Mouse (Mus musculus): Measurements from ENCODE around the gene Gm36028. TPM values are rescaled to one million over a fixed set of nuclear protein-coding genes. Genes with fewer than 3 reads are reported as not detected.
A peak's percentile ranks its signal among the peaks of the same experiment; 100 is the strongest.

The Gm36028 gene
- polyA plus RNA-seq, 1 experiment from 2014 or later: 1.0 TPM

DNA sequence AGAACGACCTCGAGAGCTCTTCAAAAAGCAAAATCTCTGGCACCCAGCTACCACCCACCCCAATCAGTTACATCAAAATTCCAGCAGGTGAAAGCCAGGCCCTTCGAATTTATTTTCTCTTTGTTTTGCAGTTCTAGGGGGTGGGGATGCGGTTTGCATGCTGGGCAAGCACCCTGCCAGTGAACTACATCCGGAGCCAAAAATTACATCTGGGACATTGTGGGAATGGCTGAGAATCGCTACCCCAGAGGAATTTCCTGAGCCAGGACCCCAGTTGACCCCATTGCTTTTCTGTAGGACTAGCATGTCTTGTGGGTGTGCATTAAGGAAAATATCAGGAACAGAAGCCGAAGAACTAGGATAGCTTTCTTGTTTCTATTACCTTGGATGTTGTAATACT lies 29.9 kb downstream of the Gm36028 start:
- no peak overlapping the region for H3K4me3 ChIP-seq (ENCODE audit: low read depth, low read length)
- no peak overlapping the region for H3K27ac ChIP-seq (ENCODE audit: low read depth, low read length)
- no peak overlapping the region for H3K9ac ChIP-seq (ENCODE audit: low read depth, low read length)
- WGBS (ENCODE audit: insufficient replicate concordance): 74% methylated on average over 7 of the region's 7 CpGs
- H3K36me3 ChIP-seq (ENCODE audit: control insufficient read depth, insufficient read depth, low read length): peaks cover 72% of the 10 kb centered on the region
- no peaks in the 10 kb centered on the region for H3K4me1 ChIP-seq (ENCODE audit: control insufficient read depth, insufficient read depth, low read length)
- no peak for ATAC-seq (replicated peaks; ENCODE audit: insufficient number of reproducible peaks, low FRiP score, low TSS enrichment)
- no peaks in the 10 kb centered on the region for H3K9me3 ChIP-seq (replicated peaks; ENCODE audit: control insufficient read depth, low read length)
- no peaks in the 10 kb centered on the region for H3K27me3 ChIP-seq (ENCODE audit: control insufficient read depth, insufficient read depth, low read length)
- no peak overlapping the region for H3K4me2 ChIP-seq

DNA sequence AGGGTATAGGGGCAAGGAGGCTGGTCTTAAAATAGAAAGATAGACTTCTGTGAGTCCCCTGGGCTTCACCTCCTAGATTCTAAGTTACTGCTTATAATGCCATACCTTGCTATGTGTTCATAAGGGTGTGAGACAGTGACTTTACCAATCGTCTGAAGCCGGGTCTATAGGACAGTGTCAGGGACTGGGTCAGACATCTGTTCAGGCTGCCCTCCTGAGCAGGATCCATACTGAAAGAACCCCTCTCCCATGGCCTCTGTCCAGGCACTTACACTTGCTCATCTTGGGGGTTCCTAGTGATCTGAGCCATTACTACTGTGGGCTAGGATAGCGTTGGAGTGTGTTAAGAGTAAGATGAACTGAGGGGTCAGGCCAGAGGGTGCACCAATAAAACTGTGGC lies 34.7 kb downstream of the Gm36028 start:
- Histone ChIP-seq H3K9me3 (replicated peaks; ENCODE audit: control insufficient read depth, low read length) (no peaks in the 10 kb centered on the region), H3K4me3 (ENCODE audit: low read depth, low read length) (no peak overlapping the region), H3K27ac (ENCODE audit: low read depth, low read length) (no peak overlapping the region), H3K4me1 (ENCODE audit: control insufficient read depth, insufficient read depth, low read length) (no peaks in the 10 kb centered on the region), H3K27me3 (ENCODE audit: control insufficient read depth, insufficient read depth, low read length) (no peaks in the 10 kb centered on the region), H3K9ac (ENCODE audit: low read depth, low read length) (no peak overlapping the region), H3K36me3 (ENCODE audit: control insufficient read depth, insufficient read depth, low read length) (peaks cover 69% of the 10 kb centered on the region), H3K4me2 (no peak overlapping the region)
- no peak; the same call in 1 of the 2 replicates for ATAC-seq (replicated peaks; ENCODE audit: insufficient number of reproducible peaks, low FRiP score, low TSS enrichment)
- 82% methylated on average over 3 of the region's 3 CpGs for WGBS (ENCODE audit: insufficient replicate concordance)

DNA sequence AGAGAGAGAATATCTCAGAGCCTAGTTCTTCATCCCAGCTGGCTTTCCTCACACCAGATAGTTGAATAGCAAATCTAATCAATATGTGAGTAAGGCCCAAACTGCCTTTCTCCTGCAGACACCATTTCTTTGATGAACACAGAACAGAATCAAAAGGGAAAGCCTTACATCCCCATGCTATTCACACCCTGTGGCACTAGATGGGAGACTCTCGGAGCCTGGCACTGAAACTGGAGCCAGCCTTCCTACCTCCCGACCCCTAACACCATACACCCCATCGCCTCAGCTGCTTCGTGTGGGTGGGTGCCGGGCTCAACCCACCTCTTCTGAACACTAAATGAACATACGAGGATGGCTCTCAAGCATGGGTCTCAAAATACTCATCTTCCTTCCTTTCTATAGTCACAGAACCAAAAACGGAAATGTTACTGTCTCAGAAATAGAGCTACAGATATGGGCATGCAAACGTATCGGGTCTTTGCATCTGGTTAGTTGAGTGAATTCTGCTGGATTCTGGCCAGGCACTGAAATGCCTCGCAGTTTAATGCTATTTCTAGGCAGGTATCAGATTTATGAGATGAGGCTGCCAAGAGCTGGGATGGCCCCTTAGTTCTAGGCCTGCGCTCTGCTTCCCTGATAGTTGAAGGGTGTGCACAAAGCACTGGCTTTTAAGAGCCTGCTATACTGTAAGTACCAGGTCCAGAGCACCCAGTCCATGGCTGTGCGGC lies 36.0 kb downstream of the Gm36028 start:
- 83% methylated on average over 12 of the region's 12 CpGs for WGBS (ENCODE audit: insufficient replicate concordance)
- Histone ChIP-seq H3K4me2 (no peak overlapping the region), H3K36me3 (ENCODE audit: control insufficient read depth, insufficient read depth, low read length) (peaks cover 68% of the 10 kb centered on the region), H3K27ac (ENCODE audit: low read depth, low read length) (no peak overlapping the region), H3K4me1 (ENCODE audit: control insufficient read depth, insufficient read depth, low read length) (no peaks in the 10 kb centered on the region), H3K9me3 (replicated peaks; ENCODE audit: control insufficient read depth, low read length) (no peaks in the 10 kb centered on the region), H3K4me3 (ENCODE audit: low read depth, low read length) (no peak overlapping the region), H3K27me3 (ENCODE audit: control insufficient read depth, insufficient read depth, low read length) (no peaks in the 10 kb centered on the region), H3K9ac (ENCODE audit: low read depth, low read length) (no peak overlapping the region)
- ATAC-seq (replicated peaks; ENCODE audit: insufficient number of reproducible peaks, low FRiP score, low TSS enrichment): no peak

GRCm38 (mm10) chr16:37823949-37824348 lies 37.0 kb downstream of the Gm36028 start:
- 71% methylated on average over 5 of the region's 5 CpGs for WGBS (ENCODE audit: insufficient replicate concordance)
- Histone ChIP-seq H3K9ac (ENCODE audit: low read depth, low read length) (no peak overlapping the region), H3K27me3 (ENCODE audit: control insufficient read depth, insufficient read depth, low read length) (no peaks in the 10 kb centered on the region), H3K9me3 (replicated peaks; ENCODE audit: control insufficient read depth, low read length) (no peaks in the 10 kb centered on the region), H3K4me1 (ENCODE audit: control insufficient read depth, insufficient read depth, low read length) (no peaks in the 10 kb centered on the region), H3K27ac (ENCODE audit: low read depth, low read length) (no peak overlapping the region), H3K4me2 (no peak overlapping the region), H3K36me3 (ENCODE audit: control insufficient read depth, insufficient read depth, low read length) (peaks cover 68% of the 10 kb centered on the region), H3K4me3 (ENCODE audit: low read depth, low read length) (no peak overlapping the region)
- no peak for ATAC-seq (replicated peaks; ENCODE audit: insufficient number of reproducible peaks, low FRiP score, low TSS enrichment)

DNA sequence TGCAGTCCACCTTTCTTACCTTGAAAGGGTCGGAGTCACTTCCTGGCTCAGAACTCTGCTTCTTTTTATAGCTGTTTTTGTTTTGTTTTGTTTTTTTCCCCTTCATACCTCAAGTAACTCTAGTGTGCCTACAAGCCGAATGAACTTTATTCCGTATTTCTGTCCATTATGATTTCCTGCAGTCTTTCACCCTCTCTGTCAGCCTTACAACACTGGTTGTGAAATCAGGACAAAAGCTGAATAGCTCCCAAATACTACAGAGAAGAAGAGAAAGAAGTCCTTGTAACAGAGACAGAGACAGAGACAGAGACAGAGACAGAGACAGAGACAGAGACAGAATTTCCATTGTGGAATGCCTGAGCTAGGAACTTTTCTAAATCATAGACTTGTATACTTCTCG lies 43.0 kb downstream of the Gm36028 start:
- no peak overlapping the region for H3K9ac ChIP-seq (ENCODE audit: low read depth, low read length)
- peaks cover 10% of the 10 kb centered on the region for H3K4me1 ChIP-seq (ENCODE audit: control insufficient read depth, insufficient read depth, low read length)

DNA sequence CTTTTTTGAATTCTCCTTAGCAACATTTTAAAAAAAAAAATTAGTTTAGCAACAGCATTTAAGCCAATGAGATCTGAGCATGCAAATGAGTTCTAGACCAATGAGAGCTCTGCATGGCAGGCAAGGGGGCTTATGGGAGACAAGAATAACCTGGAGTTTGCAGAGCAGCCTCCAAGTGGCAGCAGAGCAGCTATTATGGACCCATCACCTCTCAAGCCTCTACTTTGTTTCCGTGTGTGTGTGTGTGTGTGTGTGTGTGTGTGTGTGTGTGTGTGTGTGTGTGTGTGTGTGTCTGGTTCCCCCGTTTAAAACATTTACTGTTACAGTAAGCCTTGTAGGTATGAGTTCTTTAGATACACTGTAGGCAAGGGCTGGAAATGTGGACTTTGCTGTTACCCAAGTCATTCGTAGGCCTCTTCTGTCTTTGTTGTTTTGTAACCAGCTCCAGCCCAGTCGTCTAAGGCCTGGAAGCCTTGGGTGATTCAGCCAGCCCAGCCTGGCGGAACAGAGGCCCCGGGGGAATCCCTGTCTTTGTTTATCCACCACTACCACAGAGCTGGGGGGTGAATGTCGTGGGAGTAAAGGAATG lies 46.5 kb downstream of the Gm36028 start:
- ATAC-seq (replicated peaks; ENCODE audit: insufficient number of reproducible peaks, low FRiP score, low TSS enrichment): peak; percentile 74
- peak overlapping the region; percentile 64 for H3K27ac ChIP-seq (ENCODE audit: low read depth, low read length)
- H3K27me3 ChIP-seq (ENCODE audit: control insufficient read depth, insufficient read depth, low read length): no peaks in the 10 kb centered on the region
- no peak overlapping the region for H3K4me3 ChIP-seq (ENCODE audit: low read depth, low read length)
- no peak overlapping the region for H3K9ac ChIP-seq (ENCODE audit: low read depth, low read length)
- peaks cover 15% of the 10 kb centered on the region for H3K36me3 ChIP-seq (ENCODE audit: control insufficient read depth, insufficient read depth, low read length)
- 41% methylated on average over 7 of the region's 7 CpGs for WGBS (ENCODE audit: insufficient replicate concordance)
- no peak overlapping the region; the same call in 1 of the 2 replicates for H3K4me2 ChIP-seq
- peaks cover 26% of the 10 kb centered on the region for H3K4me1 ChIP-seq (ENCODE audit: control insufficient read depth, insufficient read depth, low read length)
- no peaks in the 10 kb centered on the region for H3K9me3 ChIP-seq (replicated peaks; ENCODE audit: control insufficient read depth, low read length)

More for the DNA sequence above, 43.0 kb downstream of the Gm36028 start:
- WGBS (ENCODE audit: insufficient replicate concordance): 90% methylated on average over 4 of the region's 4 CpGs
- Histone ChIP-seq H3K4me3 (ENCODE audit: low read depth, low read length) (no peak overlapping the region), H3K9me3 (replicated peaks; ENCODE audit: control insufficient read depth, low read length) (no peaks in the 10 kb centered on the region), H3K36me3 (ENCODE audit: control insufficient read depth, insufficient read depth, low read length) (peaks cover 39% of the 10 kb centered on the region), H3K27me3 (ENCODE audit: control insufficient read depth, insufficient read depth, low read length) (no peaks in the 10 kb centered on the region), H3K27ac (ENCODE audit: low read depth, low read length) (no peak overlapping the region), H3K4me2 (no peak overlapping the region)
- ATAC-seq (replicated peaks; ENCODE audit: insufficient number of reproducible peaks, low FRiP score, low TSS enrichment): no peak

DNA sequence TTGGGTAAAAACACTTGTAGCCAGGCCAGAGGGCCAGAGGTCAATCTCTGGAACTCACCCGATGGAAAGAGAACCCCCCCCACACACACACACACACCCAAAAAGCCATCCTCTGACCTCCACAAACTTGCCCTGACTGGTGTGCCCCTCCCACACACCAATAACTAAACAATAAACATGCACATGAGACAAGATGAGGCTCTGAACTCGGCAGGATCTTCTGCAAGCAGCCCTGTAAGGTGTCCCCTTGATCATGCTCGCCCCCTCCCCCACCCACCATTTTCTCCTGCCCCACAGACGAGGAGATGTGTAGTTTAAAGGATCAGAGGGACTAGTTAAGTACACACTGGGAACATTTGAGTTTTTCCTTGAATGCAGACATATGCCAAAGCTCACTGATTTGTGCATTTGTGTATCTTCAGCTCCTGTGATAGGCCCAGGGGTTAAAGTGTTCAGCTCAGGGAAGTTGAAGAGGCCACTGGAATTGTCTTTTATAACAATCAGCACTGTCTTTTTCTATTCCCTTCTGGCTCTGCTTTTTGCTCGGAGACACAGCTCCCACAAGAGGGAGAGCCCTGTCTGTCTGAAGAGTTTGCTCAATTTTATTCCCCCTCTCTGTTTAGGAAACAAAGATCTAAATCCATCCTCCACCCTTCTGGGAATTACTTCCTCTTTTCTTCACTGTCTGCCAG lies 47.1 kb downstream of the Gm36028 start:
- H3K4me1 ChIP-seq (ENCODE audit: control insufficient read depth, insufficient read depth, low read length): peaks cover 33% of the 10 kb centered on the region
- no peaks in the 10 kb centered on the region for H3K27me3 ChIP-seq (ENCODE audit: control insufficient read depth, insufficient read depth, low read length)
- ATAC-seq (replicated peaks; ENCODE audit: insufficient number of reproducible peaks, low FRiP score, low TSS enrichment): no peak
- H3K4me3 ChIP-seq (ENCODE audit: low read depth, low read length): no peak overlapping the region
- no peaks in the 10 kb centered on the region for H3K9me3 ChIP-seq (replicated peaks; ENCODE audit: control insufficient read depth, low read length)
- peaks cover 9% of the 10 kb centered on the region for H3K36me3 ChIP-seq (ENCODE audit: control insufficient read depth, insufficient read depth, low read length)
- peak overlapping the region; percentile 31 for H3K4me2 ChIP-seq
- H3K27ac ChIP-seq (ENCODE audit: low read depth, low read length): peak overlapping the region; percentile 57
- WGBS (ENCODE audit: insufficient replicate concordance): 40% methylated on average over 5 of the region's 5 CpGs
- H3K9ac ChIP-seq (ENCODE audit: low read depth, low read length): no peak overlapping the region

DNA sequence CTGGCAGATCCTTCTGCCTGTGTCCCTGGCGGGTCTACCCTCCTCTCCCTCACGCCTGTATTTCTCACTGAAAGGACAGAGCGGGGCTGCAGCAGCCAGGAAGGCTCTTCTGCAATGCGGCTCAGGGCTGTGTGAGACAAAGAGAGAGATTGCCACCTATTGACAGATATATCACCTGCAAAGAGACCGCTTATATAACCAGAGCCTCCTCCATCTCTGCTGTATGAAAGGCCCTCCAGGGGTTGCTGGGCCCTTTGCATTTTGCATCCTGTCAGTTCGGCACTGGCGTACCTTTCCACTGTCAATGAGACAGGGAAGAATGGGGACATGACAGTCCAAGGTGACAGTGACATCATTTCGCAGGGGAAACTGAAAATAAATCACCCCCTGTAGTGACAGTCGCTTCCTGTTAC lies 48.5 kb downstream of the Gm36028 start:
- Histone ChIP-seq H3K4me3 (ENCODE audit: low read depth, low read length) (no peak overlapping the region), H3K4me2 (peak overlapping the region; percentile 31; the same call in 1 of the 2 replicates), H3K4me1 (ENCODE audit: control insufficient read depth, insufficient read depth, low read length) (peaks cover 37% of the 10 kb centered on the region), H3K36me3 (ENCODE audit: control insufficient read depth, insufficient read depth, low read length) (0 out of 2 replicates have a peak, but pooled peaks cover 4% of the 10 kb centered on the region), H3K27ac (ENCODE audit: low read depth, low read length) (peak overlapping the region; percentile 82), H3K27me3 (ENCODE audit: control insufficient read depth, insufficient read depth, low read length) (no peaks in the 10 kb centered on the region), H3K9me3 (replicated peaks; ENCODE audit: control insufficient read depth, low read length) (no peaks in the 10 kb centered on the region), H3K9ac (ENCODE audit: low read depth, low read length) (peak overlapping the region; percentile 4)
- WGBS (ENCODE audit: insufficient replicate concordance): 31% methylated on average over 9 of the region's 9 CpGs
- ATAC-seq (replicated peaks; ENCODE audit: insufficient number of reproducible peaks, low FRiP score, low TSS enrichment): 0 out of 2 replicates have a peak, but pooled peaks have one; percentile 42
